Mouse (Mus musculus) brain, embryonic 18.5 days (tissue): ENCODE results near the gene Actbl2.

Source experiments
- DNase-seq: peaks from one replicate; pipeline ENCODE4 v3.0.0-alpha.2; 2012; ENCODE audit warnings: low read depth, low spot score

Gene Actbl2

DNA sequence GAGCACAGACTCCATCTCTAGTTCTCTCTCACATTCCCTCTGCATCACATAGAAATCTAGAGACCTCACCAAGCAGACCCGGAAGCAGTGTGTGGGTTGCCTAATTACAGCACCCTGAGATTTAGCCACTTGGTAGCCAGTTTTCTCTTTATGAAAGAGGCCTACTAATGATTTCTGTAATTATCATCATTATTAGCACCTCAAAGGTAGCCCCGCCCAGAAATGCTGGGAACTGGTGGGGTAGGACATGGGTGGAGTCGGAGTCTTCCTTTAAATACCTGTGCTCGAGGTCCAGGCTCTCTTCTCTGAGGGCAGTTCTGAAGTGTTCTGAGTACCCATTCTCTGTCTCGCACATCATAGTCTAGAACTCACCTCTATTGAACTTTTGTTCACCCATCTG lies at the start of gene Actbl2:
Gene Actbl2 (plus strand): TSS at position 301 of the 400 bp plus-strand sequence.
- no peak for DNase-seq

GRCm38 (mm10) chr13:111210649-111211378 lies 44.0 kb upstream of the Actbl2 start:
- DNase-seq = no peak

DNA sequence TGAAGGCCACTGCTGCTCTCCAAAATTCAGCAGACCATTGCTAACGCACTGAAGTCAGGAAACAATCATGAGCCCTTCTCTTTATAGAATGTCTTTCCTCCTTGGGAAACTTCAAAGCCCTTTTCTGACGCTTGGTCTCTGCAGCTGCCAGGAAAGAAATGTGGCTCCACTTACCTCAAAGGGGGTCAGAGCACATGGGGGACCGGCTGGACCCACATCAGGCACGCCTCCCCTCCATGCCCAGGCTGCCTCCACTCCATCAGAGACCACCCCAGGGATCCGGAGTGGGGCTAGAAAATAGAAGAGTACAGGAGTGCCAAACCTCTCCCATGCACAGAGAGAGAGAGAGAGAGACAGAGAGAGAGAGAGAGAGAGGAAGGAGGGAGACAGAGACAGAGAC lies 26.0 kb upstream of the Actbl2 start:
- no peak for DNase-seq

- DNase-seq = no peak
These were observed 25.3 kb upstream of the Actbl2 start for GRCm38 (mm10) chr13:111229541-111229940.

DNA sequence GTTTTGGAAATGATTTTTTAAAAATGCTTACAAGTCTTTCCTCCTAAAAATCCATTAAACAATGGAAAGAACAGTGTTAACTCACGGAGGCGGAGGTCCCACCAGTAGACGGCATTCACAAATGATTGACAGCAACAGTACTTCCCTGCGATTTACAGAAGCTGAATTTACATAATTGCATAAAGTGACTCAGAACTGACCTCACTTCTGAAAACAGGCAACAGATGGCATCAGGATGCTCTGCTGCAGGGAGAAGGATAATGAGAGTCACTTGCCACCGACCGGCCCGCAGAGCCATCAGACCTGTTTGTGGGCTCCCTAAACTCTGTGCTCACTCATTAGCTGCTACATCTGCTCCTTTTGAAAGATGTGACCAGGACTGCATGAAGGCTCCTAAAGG lies 22.4 kb upstream of the Actbl2 start:
- no peak for DNase-seq

DNA sequence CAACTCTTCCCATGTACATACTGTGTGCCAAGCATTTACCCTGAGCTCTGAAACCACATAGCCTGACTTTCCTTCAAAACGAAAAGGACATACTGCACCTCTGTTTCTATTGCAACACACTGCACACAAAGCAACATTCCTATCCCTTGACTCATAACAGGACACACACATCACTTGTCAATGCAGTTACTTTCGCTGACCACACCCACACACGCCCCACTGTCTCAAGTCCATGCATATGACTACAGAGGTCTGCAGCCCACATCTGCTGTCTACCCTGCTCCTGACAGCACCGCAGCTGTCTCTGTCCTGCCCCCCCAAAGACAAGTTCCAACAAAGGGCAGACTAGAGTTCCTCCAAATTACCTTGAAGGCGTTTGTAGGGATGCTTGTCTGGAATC lies 21.5 kb upstream of the Actbl2 start:
- no peak for DNase-seq

DNA sequence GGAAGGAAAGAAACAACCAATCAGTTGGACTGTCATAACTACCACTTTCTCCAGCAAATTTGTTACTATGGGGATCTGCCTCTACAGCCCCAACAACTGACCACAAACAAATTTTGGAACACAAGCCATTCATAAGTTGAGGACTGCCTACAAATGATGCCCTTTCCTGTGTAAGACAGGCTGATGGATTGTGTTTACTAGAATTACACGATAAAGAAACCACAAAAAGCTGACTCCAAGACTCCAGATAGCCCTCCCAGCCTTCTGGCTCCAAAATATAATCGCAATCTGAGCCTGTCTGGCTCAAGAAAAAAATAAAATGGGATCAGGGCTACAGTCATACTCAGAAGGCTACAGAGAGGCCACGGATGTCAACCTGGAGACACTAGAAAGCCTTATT lies 20.2 kb upstream of the Actbl2 start:
- no peak for DNase-seq

- DNase-seq = no peak
These were observed 19.1 kb upstream of the Actbl2 start for GRCm38 (mm10) chr13:111235719-111236166.

GRCm38 (mm10) chr13:111236461-111236864 lies 18.4 kb upstream of the Actbl2 start:
- no peak for DNase-seq

DNA sequence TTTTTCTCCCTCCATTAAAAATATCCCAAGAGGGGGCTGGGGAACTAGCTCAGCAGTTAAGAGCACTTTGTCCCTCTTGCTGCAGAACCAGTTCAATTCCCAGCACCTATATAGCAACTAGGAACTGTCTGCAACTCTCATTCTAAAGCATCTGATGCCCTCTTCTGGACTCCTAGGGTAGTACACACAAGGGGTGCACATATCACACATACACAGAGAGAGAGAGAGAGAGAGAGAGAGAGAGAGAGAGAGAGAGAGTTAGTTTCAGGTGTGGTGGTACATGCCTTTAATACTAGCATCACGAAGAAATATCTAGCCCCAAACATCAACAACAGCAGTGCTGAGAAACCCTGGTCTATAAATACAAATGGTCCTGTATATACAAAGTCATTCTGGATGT lies 17.5 kb upstream of the Actbl2 start:
- DNase-seq = no peak

DNA sequence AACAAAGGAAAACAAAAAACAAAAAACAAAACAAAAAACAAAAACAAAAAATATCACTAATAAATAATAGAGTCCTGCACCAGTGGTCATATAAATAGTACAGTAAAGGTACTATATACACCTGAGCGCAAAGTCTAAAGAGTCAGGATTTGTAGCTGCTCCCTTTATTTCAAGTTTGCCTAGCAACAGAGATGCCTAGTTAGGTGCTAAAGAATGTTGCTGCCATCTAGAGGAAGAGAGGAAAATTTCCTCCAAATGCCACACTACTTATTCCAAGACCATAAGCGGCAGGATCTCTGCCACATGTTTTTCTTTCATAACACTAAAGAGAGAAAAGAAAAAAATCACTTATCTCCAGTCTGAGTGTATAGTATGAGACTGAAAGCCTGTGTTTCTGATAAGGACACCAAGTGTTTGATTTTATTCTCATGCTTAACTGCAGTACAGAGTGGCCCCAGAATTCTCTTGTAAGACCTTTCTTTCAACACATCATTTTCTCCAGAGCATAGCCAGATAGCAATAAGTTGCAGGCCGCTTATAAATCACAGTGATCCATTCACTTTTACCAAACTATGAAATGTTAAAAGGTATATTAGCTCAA lies 16.8 kb upstream of the Actbl2 start:
- peak; percentile 58 for DNase-seq

GRCm38 (mm10) chr13:111251106-111251505 lies 3.7 kb upstream of the Actbl2 start:
- no peak for DNase-seq

- no peak for DNase-seq
These were observed 3.0 kb upstream of the Actbl2 start for GRCm38 (mm10) chr13:111251795-111252194.

GRCm38 (mm10) chr13:111258016-111258415 lies 3.2 kb downstream of the Actbl2 start:
- DNase-seq = no peak

- no peak for DNase-seq
These were observed 3.7 kb downstream of the Actbl2 start for GRCm38 (mm10) chr13:111258424-111259092.

DNA sequence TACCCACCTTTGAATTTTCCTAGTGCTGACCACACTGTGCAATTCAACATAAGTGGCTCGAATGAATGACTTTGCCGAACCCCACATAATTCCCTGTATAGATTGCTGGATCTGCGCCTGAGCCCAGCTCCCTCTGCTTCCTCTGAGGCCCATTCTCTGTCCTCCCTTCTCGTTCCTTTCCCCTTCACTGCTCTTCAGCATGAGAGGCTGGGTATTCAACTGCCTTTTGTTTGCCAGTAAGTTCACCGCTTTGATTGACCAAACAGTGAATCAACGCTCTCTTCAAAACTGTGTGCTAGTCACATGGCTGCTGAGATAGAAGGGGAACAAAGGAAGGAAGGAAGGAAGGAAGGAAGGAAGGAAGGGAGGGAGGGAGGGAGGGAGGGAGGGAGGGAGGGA lies 4.3 kb downstream of the Actbl2 start:
- no peak for DNase-seq

DNA sequence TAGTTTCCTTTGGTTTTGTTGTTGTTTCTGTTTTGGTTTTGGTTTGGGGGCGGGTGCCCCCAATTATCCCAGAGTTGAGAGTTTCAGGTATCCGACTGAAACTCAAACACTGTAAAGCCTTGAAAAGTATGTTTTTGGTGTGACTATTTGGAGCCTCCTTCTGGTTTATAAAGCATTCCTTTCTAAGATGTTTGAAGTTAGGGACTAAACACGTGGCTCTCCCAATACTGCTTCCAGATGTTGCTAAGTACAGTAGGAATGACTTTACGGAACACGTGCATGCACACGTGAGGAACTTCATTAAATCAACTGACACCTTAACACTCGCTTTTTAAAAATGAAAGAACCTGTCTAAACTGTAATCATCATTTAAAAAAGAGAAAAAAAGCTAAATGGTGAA lies 4.9 kb downstream of the Actbl2 start:
- no peak for DNase-seq

GRCm38 (mm10) chr13:111263186-111263585 lies 8.4 kb downstream of the Actbl2 start:
- no peak for DNase-seq

GRCm38 (mm10) chr13:111263758-111264157 lies 8.9 kb downstream of the Actbl2 start:
- no peak for DNase-seq

DNA sequence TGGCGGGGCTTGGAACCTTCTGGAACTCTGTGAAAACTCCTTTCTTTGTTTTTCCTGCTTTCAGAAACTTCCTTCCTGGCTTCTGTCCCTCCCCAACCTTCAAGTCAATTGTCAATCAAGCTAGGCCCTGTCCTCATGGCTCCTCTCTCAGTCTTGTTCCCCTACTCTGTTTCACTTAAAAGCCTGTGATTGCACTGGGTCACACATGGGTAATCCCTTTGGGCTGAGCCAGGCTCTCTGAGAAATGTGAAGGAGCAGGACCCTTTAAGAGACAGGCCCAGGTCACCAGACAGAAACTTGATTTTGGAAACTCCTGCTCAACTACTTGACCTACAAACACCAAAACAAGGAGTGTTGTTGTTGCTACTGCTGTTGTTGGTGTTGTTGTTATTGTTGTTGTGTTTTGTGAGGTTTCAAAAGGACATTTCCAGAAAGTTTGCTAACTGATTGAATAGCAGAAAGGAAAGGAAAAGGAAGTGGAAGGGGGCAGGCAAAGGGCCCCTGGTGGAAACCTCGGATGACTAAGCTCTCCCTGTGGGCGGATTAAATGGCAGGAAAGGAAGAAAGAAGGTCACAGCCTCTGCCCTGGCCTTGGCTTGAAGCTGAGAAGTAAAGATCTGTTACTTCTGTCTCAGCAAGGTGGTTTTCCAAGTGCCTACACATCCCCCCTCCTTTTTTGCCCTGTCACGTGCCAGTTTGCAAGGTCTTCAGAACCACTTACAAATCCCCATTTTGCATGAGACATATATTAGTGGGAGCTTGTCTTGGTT lies 10.6 kb downstream of the Actbl2 start:
- no peak for DNase-seq

- DNase-seq = no peak
These were observed 12.0 kb downstream of the Actbl2 start for GRCm38 (mm10) chr13:111266855-111267254.

DNA sequence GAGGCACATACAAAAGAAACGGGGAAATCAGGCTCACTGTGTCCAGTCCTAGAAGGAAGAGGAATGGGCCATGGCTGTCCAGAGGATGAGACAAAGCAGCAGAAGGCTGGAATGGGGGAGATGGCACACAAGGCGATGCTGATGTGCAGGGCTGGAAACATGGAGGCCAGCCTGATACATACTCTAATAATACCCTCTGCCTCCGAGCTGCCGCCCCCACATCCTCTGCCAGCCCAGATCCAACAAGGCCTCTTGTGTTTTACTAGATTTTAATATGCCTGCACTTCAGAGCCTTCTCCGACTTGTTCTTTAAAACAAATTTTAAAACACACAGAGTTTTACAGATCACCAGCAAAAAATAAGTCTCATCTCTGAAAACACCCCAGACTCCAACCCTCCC lies 14.2 kb downstream of the Actbl2 start:
- DNase-seq = no peak
